Mouse (Mus musculus): Measurements from ENCODE around the gene Snx20.

DNA sequence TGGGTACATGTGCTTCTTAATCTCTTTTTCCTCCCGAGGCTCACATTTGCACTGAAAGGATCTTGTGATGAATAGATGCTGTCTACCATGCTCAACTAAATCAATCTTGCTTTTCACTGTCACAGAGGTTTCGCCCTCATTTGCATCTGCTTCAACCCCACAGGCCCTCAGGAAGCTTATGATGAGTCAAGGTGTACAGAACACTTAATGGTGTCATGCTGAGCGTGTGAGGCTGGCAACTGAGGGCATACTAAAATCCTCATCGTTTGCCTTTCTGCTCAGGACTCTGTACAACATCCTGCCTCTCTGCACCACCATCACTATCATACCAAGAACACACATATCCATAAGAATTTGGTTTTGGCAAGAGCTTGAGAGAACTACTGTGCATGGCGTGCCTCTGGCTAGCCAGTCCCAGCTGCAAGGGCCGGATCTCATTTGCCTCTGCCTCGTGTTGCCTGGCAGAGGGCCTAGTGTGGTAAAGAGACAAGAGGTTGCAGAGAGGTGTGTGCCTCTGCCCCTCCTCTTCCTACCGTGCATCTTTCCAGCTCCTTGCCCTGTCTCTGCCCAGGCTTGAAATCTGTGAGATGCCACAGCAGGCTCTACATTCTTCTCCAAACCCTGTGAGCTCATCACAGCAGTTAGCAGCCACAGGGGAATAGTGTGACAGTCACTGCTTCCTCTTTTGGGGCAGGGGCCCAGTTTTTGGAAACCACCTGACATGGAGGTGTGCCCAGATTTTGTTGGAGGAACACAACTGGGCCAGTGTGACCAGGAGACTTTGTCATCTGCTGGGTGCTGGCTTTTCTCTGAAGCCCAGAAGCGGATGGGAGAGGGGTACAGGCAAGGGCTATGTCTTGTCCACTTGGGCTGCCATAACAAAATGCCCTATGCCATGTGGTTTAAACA is 1.4 kb upstream of the Snx20 start:
- TF ChIP-seq POLR2A (IDR thresholded peaks at IDR 0.05; ENCODE audit: control insufficient read depth, extremely low read depth, insufficient read depth, low read length, poor library complexity) (no peak), CTCF (IDR thresholded peaks at IDR 0.05; ENCODE audit: borderline replicate concordance, control insufficient read depth, extremely low read depth, insufficient read depth, low read length, poor library complexity) (no peak)

All from thymus, adult 2 months (tissue).